Mouse (Mus musculus) midbrain, embryonic 16.5 days (tissue): ENCODE results near the gene Tmem214. TPM values are rescaled to one million over a fixed set of nuclear protein-coding genes. Genes with fewer than 3 reads are reported as not detected.
A peak's percentile ranks its signal among the peaks of the same experiment; 100 is the strongest.
"Not testable (repeated sequence)": the region's sequence is repeated elsewhere in the genome, so short reads cannot be mapped to it uniquely, and the experiment has no call there.

Experiments
- ATAC-seq: fragments of 200-750 bp; cut with Nextera tagmentation; 2 replicates; pipeline ENCODE4 v1.8.0; 2017; ENCODE audit warnings: moderate TSS enrichment
- H3K27ac ChIP-seq: fragments of 300-500 bp; sonication (generic); 2 replicates; pipeline ENCODE4 v1.5.1; 2014; ENCODE audit warnings: mild to moderate bottlenecking, low read length, mixed read lengths
- H3K27me3 ChIP-seq: fragments of 300-500 bp; sonication (generic); 2 replicates; pipeline ENCODE4 v1.6.1; 2014; ENCODE audit warnings: low read depth, low read length, mixed read lengths; ENCODE audit not compliant: control insufficient read depth, insufficient read depth
- H3K36me3 ChIP-seq: fragments of 300-500 bp; sonication (generic); 2 replicates; pipeline ENCODE4 v1.6.1; 2014; ENCODE audit warnings: mild to moderate bottlenecking, low read length, moderate library complexity, mixed read lengths; ENCODE audit not compliant: control insufficient read depth, insufficient read depth
- H3K4me1 ChIP-seq: fragments of 300-500 bp; sonication (generic); 2 replicates; pipeline ENCODE4 v1.6.1; 2014; ENCODE audit warnings: mild to moderate bottlenecking, low read length, mixed read lengths; ENCODE audit not compliant: control insufficient read depth, insufficient read depth
- H3K4me2 ChIP-seq: fragments of 300-500 bp; sonication (generic); 2 replicates; pipeline ENCODE4 v1.6.1; 2014; ENCODE audit warnings: mild to moderate bottlenecking, low read length, mixed read lengths
- H3K4me3 ChIP-seq: fragments of 300-500 bp; sonication (generic); 2 replicates; pipeline ENCODE4 v1.5.1; 2014; ENCODE audit warnings: low read depth, mild to moderate bottlenecking, low read length, moderate library complexity, mixed read lengths
- H3K9ac ChIP-seq: fragments of 300-500 bp; sonication (generic); 2 replicates; pipeline ENCODE4 v1.6.1; 2014; ENCODE audit warnings: low read depth, low read length, mixed read lengths
- H3K9me3 ChIP-seq: fragments of 300-500 bp; sonication (generic); replicated peaks from 2 replicates; pipeline ENCODE4 v1.6.1; 2014; ENCODE audit warnings: mild to moderate bottlenecking, low read length, mixed read lengths; ENCODE audit not compliant: control insufficient read depth, poor library complexity, severe bottlenecking
- WGBS: fragments of 180-500 bp; shearing (Covaris S2); extraction: QIAGEN DNeasy Blood & Tissue Kit; methylation state at CpG from one replicate; pipeline ENCODE4 v1.1.7; 2014; 5-methylcytosine and 5-hydroxymethylcytosine counted together
- polyA plus RNA-seq: library from polyadenylated mRNA; unstranded; fragments of >200 nt; fragmentation: Nextera tagmentation; extraction: Ambion mirVana; gene quantifications from 2 replicates; pipeline ENCODE4 v1.2.1, GENCODE M21; 2015

Gene Tmem214
- polyA plus RNA-seq, 1 experiment from 2014 or later, result 69.7 TPM

- peak overlapping the region; percentile 75 for H3K4me2 ChIP-seq
- peak overlapping the region; percentile 84 for H3K9ac ChIP-seq
- H3K9me3 ChIP-seq, result no peaks in the 10 kb centered on the region
- peaks cover 35% of the 10 kb centered on the region for H3K36me3 ChIP-seq
- H3K4me1 ChIP-seq, result peaks cover 8% of the 10 kb centered on the region
- peak overlapping the region; percentile 62; the same call in 1 of the 2 replicates for H3K27ac ChIP-seq
- peak; percentile 41 for ATAC-seq
- 18% methylated on average over 9 of the region's 9 CpGs for WGBS
- H3K4me3 ChIP-seq, result peak overlapping the region; percentile 58
- no peaks in the 10 kb centered on the region for H3K27me3 ChIP-seq
Observed at GRCm38 (mm10) chr5:30868981-30869380, 1.2 kb downstream of the Tmem214 start.

GRCm38 (mm10) chr5:30869405-30870130 is 1.8 kb downstream of the Tmem214 start:
- WGBS, result under 1% methylated on average over 62 of the region's 63 CpGs
- peak; percentile 92 for ATAC-seq
- peaks cover 37% of the 10 kb centered on the region for H3K36me3 ChIP-seq
- peak overlapping the region; percentile 58 for H3K4me3 ChIP-seq
- H3K9me3 ChIP-seq, result no peaks in the 10 kb centered on the region
- peak overlapping the region; percentile 62 for H3K27ac ChIP-seq
- H3K4me1 ChIP-seq, result peaks cover 8% of the 10 kb centered on the region
- H3K9ac ChIP-seq, result peak overlapping the region; percentile 84
- H3K27me3 ChIP-seq, result no peaks in the 10 kb centered on the region
- peak overlapping the region; percentile 75 for H3K4me2 ChIP-seq

GRCm38 (mm10) chr5:30870131-30870406 is 2.3 kb downstream of the Tmem214 start:
- peaks cover 8% of the 10 kb centered on the region for H3K4me1 ChIP-seq
- H3K27ac ChIP-seq, result peak overlapping the region; percentile 62
- H3K9me3 ChIP-seq, result no peaks in the 10 kb centered on the region
- peak overlapping the region; percentile 58 for H3K4me3 ChIP-seq
- no peaks in the 10 kb centered on the region for H3K27me3 ChIP-seq
- no peak for ATAC-seq
- H3K9ac ChIP-seq, result peak overlapping the region; percentile 84
- peaks cover 37% of the 10 kb centered on the region for H3K36me3 ChIP-seq
- 27% methylated on average over 2 of the region's 2 CpGs for WGBS
- H3K4me2 ChIP-seq, result peak overlapping the region; percentile 75

GRCm38 (mm10) chr5:30872574-30872973 is 4.8 kb downstream of the Tmem214 start:
- no peak for ATAC-seq
- Histone ChIP-seq H3K4me3 (no peak overlapping the region), H3K27ac (no peak overlapping the region), H3K4me2 (no peak overlapping the region), H3K4me1 (peaks cover 8% of the 10 kb centered on the region), H3K36me3 (peaks cover 53% of the 10 kb centered on the region), H3K27me3 (no peaks in the 10 kb centered on the region), H3K9me3 (no peaks in the 10 kb centered on the region), H3K9ac (no peak overlapping the region)
- 97% methylated on average over 9 of the region's 9 CpGs for WGBS

GRCm38 (mm10) chr5:30874365-30874764 is 6.6 kb downstream of the Tmem214 start:
- Histone ChIP-seq H3K27ac (no peak overlapping the region), H3K4me1 (peaks cover 8% of the 10 kb centered on the region), H3K36me3 (peaks cover 57% of the 10 kb centered on the region), H3K4me3 (no peak overlapping the region), H3K4me2 (no peak overlapping the region), H3K9ac (no peak overlapping the region), H3K27me3 (no peaks in the 10 kb centered on the region), H3K9me3 (no peaks in the 10 kb centered on the region)
- ATAC-seq, result no peak
- WGBS, result 94% methylated on average over 7 of the region's 7 CpGs

- Histone ChIP-seq H3K4me3 (no peak overlapping the region), H3K36me3 (peaks cover 41% of the 10 kb centered on the region), H3K27ac (no peak overlapping the region), H3K9me3 (no peaks in the 10 kb centered on the region), H3K4me1 (no peaks in the 10 kb centered on the region), H3K9ac (no peak overlapping the region), H3K4me2 (no peak overlapping the region), H3K27me3 (no peaks in the 10 kb centered on the region)
- WGBS, result 65% methylated on average over 6 of the region's 6 CpGs
- no peak for ATAC-seq
Observed at GRCm38 (mm10) chr5:30878616-30879015, 10.8 kb downstream of the Tmem214 start.

GRCm38 (mm10) chr5:30879347-30879943 is 11.6 kb downstream of the Tmem214 start:
- H3K27me3 ChIP-seq, result no peaks in the 10 kb centered on the region
- 82% methylated on average over 5 of the region's 5 CpGs for WGBS
- no peak overlapping the region for H3K9ac ChIP-seq
- H3K27ac ChIP-seq, result no peak overlapping the region
- H3K9me3 ChIP-seq, result no peaks in the 10 kb centered on the region
- no peak overlapping the region for H3K4me3 ChIP-seq
- ATAC-seq, result no peak
- H3K4me1 ChIP-seq, result no peaks in the 10 kb centered on the region
- no peak overlapping the region for H3K4me2 ChIP-seq
- peaks cover 33% of the 10 kb centered on the region for H3K36me3 ChIP-seq

- H3K27ac ChIP-seq, H3K9ac ChIP-seq, H3K27me3 ChIP-seq, H3K9me3 ChIP-seq, H3K4me3 ChIP-seq, H3K4me1 ChIP-seq, H3K4me2 ChIP-seq, ATAC-seq: not testable (repeated sequence)
- peaks cover 10% of the 10 kb centered on the region for H3K36me3 ChIP-seq
- 82% methylated on average over 4 of the region's 4 CpGs for WGBS
Observed at GRCm38 (mm10) chr5:30881839-30882238, 14.0 kb downstream of the Tmem214 start.

GRCm38 (mm10) chr5:30886209-30886608 is 18.4 kb downstream of the Tmem214 start:
- ATAC-seq, result no peak
- H3K27ac ChIP-seq, result no peak overlapping the region
- peaks cover 5% of the 10 kb centered on the region; the same call in 1 of the 2 replicates for H3K36me3 ChIP-seq
- H3K4me1 ChIP-seq, result peaks cover 22% of the 10 kb centered on the region
- 40% methylated on average over 4 of the region's 4 CpGs for WGBS
- no peak overlapping the region for H3K9ac ChIP-seq
- H3K27me3 ChIP-seq, result no peaks in the 10 kb centered on the region
- H3K9me3 ChIP-seq, result no peaks in the 10 kb centered on the region
- H3K4me2 ChIP-seq, result no peak overlapping the region
- H3K4me3 ChIP-seq, result no peak overlapping the region; the same call in 1 of the 2 replicates
